Mouse (Mus musculus) intestine, postnatal 0 days (tissue): ENCODE results near the gene Lcn12. TPM values are rescaled to one million over a fixed set of nuclear protein-coding genes. Genes with fewer than 3 reads are reported as not detected.

Source experiments
- ATAC-seq: fragments of 200-750 bp; cut with Nextera tagmentation; 2 replicates; pipeline ENCODE4 v1.8.0; 2017; ENCODE audit warnings: mild to moderate bottlenecking, moderate TSS enrichment, moderate library complexity
- H3K27ac ChIP-seq: fragments of 300-500 bp; sonication (generic); 2 replicates; pipeline ENCODE4 v1.5.1; 2014; ENCODE audit warnings: mild to moderate bottlenecking, low read depth, low read length, moderate library complexity
- H3K27me3 ChIP-seq: fragments of 300-500 bp; sonication (generic); replicated peaks from 2 replicates; pipeline ENCODE4 v1.6.1; 2014; ENCODE audit warnings: low read length, mixed read lengths; ENCODE audit not compliant: control insufficient read depth, insufficient read depth
- H3K36me3 ChIP-seq: fragments of 300-500 bp; sonication (generic); 2 replicates; pipeline ENCODE4 v1.6.1; 2014; ENCODE audit warnings: mild to moderate bottlenecking, moderate library complexity; ENCODE audit not compliant: control insufficient read depth, insufficient read depth
- H3K4me1 ChIP-seq: fragments of 300-500 bp; sonication (generic); replicated peaks from 2 replicates; pipeline ENCODE4 v1.6.1; 2014; ENCODE audit warnings: antibody characterized with exemption, low read length, mixed read lengths; ENCODE audit not compliant: control insufficient read depth, insufficient read depth
- H3K4me2 ChIP-seq: fragments of 300-500 bp; sonication (generic); replicated peaks from 2 replicates; pipeline ENCODE4 v1.6.1; 2014; ENCODE audit warnings: low read depth, mild to moderate bottlenecking, moderate library complexity
- H3K4me3 ChIP-seq: fragments of 300-500 bp; sonication (generic); 2 replicates; pipeline ENCODE4 v1.5.1; 2014; ENCODE audit warnings: low read depth, low read length
- H3K9ac ChIP-seq: fragments of 300-500 bp; sonication (generic); 2 replicates; pipeline ENCODE4 v1.6.1; 2014; ENCODE audit warnings: mild to moderate bottlenecking, low read depth, low read length
- H3K9me3 ChIP-seq: fragments of 300-500 bp; sonication (generic); 2 replicates; pipeline ENCODE4 v1.6.1; 2016; ENCODE audit warnings: mixed run types; ENCODE audit not compliant: control insufficient read depth
- CTCF ChIP-seq: sonication (generic); IDR thresholded peaks from 2 replicates; pipeline ENCODE4 v1.5.1; 2016; ENCODE audit warnings: low read depth, mild to moderate bottlenecking, control low read depth, antibody characterized with exemption, moderate library complexity
- WGBS: fragments of 180-500 bp; shearing (Covaris S2); extraction: QIAGEN DNeasy Blood & Tissue Kit; methylation state at CpG from one replicate; pipeline ENCODE4 v1.1.7; 2014; 5-methylcytosine and 5-hydroxymethylcytosine counted together
- polyA plus RNA-seq: library from polyadenylated mRNA; unstranded; fragments of >200 nt; fragmentation: Nextera tagmentation; extraction: Ambion mirVana; gene quantifications from 2 replicates; pipeline ENCODE4 v1.2.1, GENCODE M21; 2015

Gene Lcn12
- polyA plus RNA-seq, 1 experiment from 2014 or later: 0.40 TPM

DNA sequence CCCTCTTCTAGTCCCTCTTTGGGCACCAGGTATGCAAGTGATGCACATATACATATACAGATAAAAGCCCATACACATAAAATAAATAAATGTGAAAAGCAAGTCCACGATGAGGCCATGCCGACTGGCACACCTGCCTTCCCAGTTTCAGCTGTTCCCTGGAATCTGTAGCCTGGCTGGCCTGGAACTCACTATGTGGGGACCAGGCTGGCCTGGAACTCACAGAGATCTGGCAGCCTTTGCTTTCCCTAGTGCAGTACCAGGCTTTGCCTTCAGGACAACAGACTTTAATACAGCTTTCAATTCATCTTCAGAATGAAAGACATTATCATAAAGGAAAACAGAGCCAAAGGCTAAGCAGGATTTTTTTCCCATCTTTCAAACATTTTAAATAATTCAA lies 40.0 kb upstream of the Lcn12 start:
- no peak overlapping the region for H3K4me3 ChIP-seq
- H3K4me2 ChIP-seq: no peak overlapping the region
- TF ChIP-seq CTCF: no peak
- no peaks in the 10 kb centered on the region for H3K27me3 ChIP-seq
- H3K36me3 ChIP-seq: peaks cover 74% of the 10 kb centered on the region
- no peak overlapping the region for H3K27ac ChIP-seq
- ATAC-seq: no peak
- WGBS: 90% methylated on average over 2 of the region's 2 CpGs
- no peaks in the 10 kb centered on the region for H3K4me1 ChIP-seq
- H3K9me3 ChIP-seq: no peaks in the 10 kb centered on the region
- no peak overlapping the region for H3K9ac ChIP-seq

DNA sequence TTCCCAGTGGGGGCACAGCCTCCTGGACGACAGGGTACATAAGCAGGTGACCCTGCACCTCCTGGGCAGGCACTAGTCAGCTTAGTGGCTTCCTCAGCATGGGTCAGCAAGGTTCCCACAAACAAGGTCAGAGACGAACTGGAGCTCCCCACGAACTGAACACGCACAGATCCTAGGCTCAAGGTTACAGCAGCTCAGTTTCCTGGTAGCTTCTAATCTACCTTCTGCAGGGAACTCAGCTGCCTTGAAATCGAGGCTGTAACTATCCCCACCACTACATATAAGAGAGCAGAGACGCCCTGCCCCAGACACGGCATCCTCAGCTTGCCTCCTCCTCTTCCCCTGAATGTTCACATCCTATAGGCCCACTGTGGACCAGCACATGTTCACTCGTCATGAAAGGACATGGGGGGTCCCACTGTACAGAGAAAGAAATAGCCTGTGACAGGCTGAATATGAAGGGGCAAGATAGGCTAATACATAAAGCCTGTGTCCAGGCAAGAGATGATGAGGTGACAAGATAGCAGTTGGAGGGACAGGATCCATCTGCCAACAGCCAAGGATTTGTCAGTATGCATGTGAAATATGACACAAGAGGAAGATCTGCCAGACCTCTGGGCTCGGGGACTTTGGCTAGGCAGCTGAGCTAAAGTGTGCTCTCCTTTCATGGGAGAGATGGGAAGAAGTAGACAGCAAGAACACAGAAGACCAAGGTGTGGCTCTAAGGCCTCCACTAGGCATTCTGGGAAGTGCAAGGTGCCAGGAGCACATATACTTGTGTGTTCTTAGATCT lies 33.0 kb upstream of the Lcn12 start:
- Histone ChIP-seq H3K36me3 (peaks cover 91% of the 10 kb centered on the region), H3K4me1 (no peaks in the 10 kb centered on the region), H3K27ac (no peak overlapping the region), H3K4me2 (no peak overlapping the region), H3K4me3 (no peak overlapping the region), H3K9ac (no peak overlapping the region), H3K9me3 (no peaks in the 10 kb centered on the region), H3K27me3 (no peaks in the 10 kb centered on the region)
- no peak for ATAC-seq
- 87% methylated on average over 9 of the region's 9 CpGs for WGBS
- TF ChIP-seq CTCF: no peak

DNA sequence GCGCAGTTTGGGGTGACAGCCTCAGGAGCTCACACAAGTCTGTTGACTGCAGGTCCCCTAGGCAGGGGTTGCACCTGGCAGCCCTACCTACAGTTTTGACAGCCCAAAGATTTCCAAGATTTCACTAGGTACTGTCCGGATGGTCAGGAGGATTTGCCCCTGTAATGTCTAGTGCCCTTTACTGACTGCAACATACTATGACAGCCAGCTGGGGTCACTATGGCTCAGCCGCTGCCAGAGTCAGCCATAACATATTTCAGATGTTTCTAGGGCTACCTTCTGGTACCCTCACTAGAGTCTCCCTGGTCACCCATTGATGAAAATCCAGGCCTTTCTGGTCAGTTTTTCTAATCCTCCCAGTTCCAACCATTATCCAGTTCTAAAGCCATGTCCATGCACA lies 16.2 kb upstream of the Lcn12 start:
- Histone ChIP-seq H3K4me1 (no peaks in the 10 kb centered on the region), H3K27ac (no peak overlapping the region), H3K4me3 (no peak overlapping the region), H3K9me3 (no peaks in the 10 kb centered on the region), H3K27me3 (no peaks in the 10 kb centered on the region), H3K9ac (no peak overlapping the region), H3K36me3 (peaks cover 10% of the 10 kb centered on the region), H3K4me2 (no peak overlapping the region)
- TF ChIP-seq CTCF: peak; percentile 62
- WGBS: 75% methylated on average over 3 of the region's 3 CpGs
- no peak for ATAC-seq

DNA sequence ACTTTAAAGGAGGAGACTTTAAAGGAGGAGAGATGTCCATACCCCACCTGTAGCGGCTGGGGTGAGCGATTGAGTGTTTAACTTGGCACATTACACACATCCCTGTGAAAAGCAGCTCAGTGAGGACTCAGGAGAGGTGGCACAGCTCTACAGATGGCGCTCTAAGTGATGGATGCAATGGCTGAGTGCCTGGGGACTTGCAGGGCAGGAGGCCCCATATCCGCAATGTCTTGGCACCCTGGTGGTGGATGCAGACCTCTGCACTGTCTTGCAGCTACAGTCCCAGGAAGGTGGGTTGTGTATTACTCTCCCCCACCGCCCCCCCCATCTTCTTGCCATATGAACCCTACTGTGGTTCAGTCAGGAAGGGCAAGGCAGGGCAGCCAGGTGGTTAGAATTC lies 13.3 kb upstream of the Lcn12 start:
- Histone ChIP-seq H3K4me1 (0 out of 2 replicates have a peak, but pooled peaks cover 3% of the 10 kb centered on the region), H3K9ac (no peak overlapping the region), H3K36me3 (peaks cover 27% of the 10 kb centered on the region), H3K9me3 (no peaks in the 10 kb centered on the region), H3K4me2 (no peak overlapping the region), H3K27me3 (no peaks in the 10 kb centered on the region), H3K4me3 (no peak overlapping the region), H3K27ac (no peak overlapping the region)
- ATAC-seq: no peak
- TF ChIP-seq CTCF: peak; percentile 64
- WGBS: 48% methylated on average over 5 of the region's 5 CpGs

DNA sequence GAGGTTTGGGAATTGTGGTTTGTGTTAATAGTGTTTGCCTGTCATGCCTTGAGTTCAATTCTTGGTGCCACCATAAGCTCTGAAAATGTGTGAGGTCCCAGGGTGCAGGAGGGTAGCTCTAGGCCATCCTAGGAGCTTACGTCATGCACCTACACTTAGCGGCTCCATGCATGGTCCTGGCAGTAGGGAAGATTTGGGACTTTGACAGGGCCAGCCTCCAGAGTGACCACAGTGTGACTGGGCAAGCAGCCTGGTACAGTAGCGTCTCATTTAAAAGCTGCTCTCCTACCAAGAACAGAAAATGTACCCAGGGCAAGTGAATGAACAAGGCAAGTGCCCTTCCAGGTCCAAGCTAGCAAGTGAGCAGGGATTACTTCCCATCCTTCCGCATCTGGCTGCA lies 12.1 kb upstream of the Lcn12 start:
- H3K9ac ChIP-seq: no peak overlapping the region
- 98% methylated on average over 4 of the region's 4 CpGs for WGBS
- peaks cover 27% of the 10 kb centered on the region for H3K36me3 ChIP-seq
- no peaks in the 10 kb centered on the region for H3K27me3 ChIP-seq
- no peaks in the 10 kb centered on the region for H3K9me3 ChIP-seq
- no peak overlapping the region for H3K27ac ChIP-seq
- no peak overlapping the region for H3K4me3 ChIP-seq
- H3K4me1 ChIP-seq: peaks cover 9% of the 10 kb centered on the region; the same call in 1 of the 2 replicates
- no peak for TF ChIP-seq CTCF
- ATAC-seq: no peak
- no peak overlapping the region for H3K4me2 ChIP-seq

DNA sequence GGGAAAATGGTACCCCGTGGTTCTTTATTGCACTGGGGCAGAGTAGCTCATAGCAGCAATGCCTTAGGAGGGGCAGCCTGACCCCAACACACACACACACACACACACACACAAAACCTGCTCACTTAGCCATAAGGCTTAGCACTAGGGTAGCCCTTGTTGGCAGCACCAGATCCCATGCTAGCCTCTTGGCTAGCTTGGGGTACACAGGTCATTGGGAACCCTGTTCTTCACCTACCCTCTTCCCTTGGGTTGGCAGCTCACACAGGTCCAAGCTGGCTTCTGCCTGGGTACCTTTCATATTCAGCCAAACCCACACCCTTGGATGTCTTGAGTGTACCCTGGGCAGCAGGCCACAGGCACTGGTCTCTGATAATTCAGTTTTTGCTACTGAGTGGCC lies 11.3 kb upstream of the Lcn12 start:
- H3K27me3 ChIP-seq: no peaks in the 10 kb centered on the region
- no peak overlapping the region for H3K27ac ChIP-seq
- no peak overlapping the region for H3K4me3 ChIP-seq
- ATAC-seq: no peak
- no peaks in the 10 kb centered on the region for H3K9me3 ChIP-seq
- 75% methylated on average over 1 of the region's 1 CpGs for WGBS
- no peak for TF ChIP-seq CTCF
- H3K36me3 ChIP-seq: peaks cover 27% of the 10 kb centered on the region
- peaks cover 9% of the 10 kb centered on the region; the same call in 1 of the 2 replicates for H3K4me1 ChIP-seq
- no peak overlapping the region for H3K9ac ChIP-seq
- no peak overlapping the region for H3K4me2 ChIP-seq
